Mouse (Mus musculus): ENCODE data around the gene Pmel. TPM values are rescaled to one million over a fixed set of nuclear protein-coding genes. Genes with fewer than 3 reads are reported as not detected.
"Not testable (repeated sequence)": the region's sequence is repeated elsewhere in the genome, so short reads cannot be mapped to it uniquely, and the experiment has no call there.

Gene Pmel
- polyA plus RNA-seq, 2 experiments from 2014 or later: 2.6 to 5.7 TPM

GRCm38 (mm10) chr10:128702328-128703007, 1.5 kb upstream of the Pmel start:
- ATAC-seq: no peak

GRCm38 (mm10) chr10:128704491-128705316, 709 bp downstream of the Pmel start, which contains the start of gene Cdk2:
Gene Cdk2 (minus strand): TSS chr10:128705031.
- peak; percentile 76 for ATAC-seq

GRCm38 (mm10) chr10:128705317-128705693, 1.3 kb downstream of the Pmel start:
- ATAC-seq: peak; percentile 26

GRCm38 (mm10) chr10:128711318-128711717, 7.3 kb downstream of the Pmel start:
- not testable (repeated sequence) for ATAC-seq

GRCm38 (mm10) chr10:128715559-128716537, 11.9 kb downstream of the Pmel start:
- ATAC-seq: peak; percentile 76

GRCm38 (mm10) chr10:128725466-128725865, 21.5 kb downstream of the Pmel start:
- not testable (repeated sequence) for ATAC-seq

GRCm38 (mm10) chr10:128728059-128728458, 24.1 kb downstream of the Pmel start:
- ATAC-seq: no peak

GRCm38 (mm10) chr10:128731002-128731433, 27.0 kb downstream of the Pmel start:
- ATAC-seq: no peak

GRCm38 (mm10) chr10:128731992-128732391, 28.0 kb downstream of the Pmel start:
- ATAC-seq: no peak

- no peak for ATAC-seq
These were observed 33.4 kb downstream of the Pmel start for GRCm38 (mm10) chr10:128737435-128737834.

GRCm38 (mm10) chr10:128740296-128740695, 36.3 kb downstream of the Pmel start:
- no peak for ATAC-seq

GRCm38 (mm10) chr10:128742616-128743015, 38.6 kb downstream of the Pmel start:
- ATAC-seq: no peak

GRCm38 (mm10) chr10:128743235-128743634, 39.2 kb downstream of the Pmel start:
- no peak for ATAC-seq

GRCm38 (mm10) chr10:128743791-128744191, 39.8 kb downstream of the Pmel start:
- no peak for ATAC-seq

GRCm38 (mm10) chr10:128744211-128744610, 40.2 kb downstream of the Pmel start:
- ATAC-seq: no peak

GRCm38 (mm10) chr10:128744680-128745601, 40.9 kb downstream of the Pmel start, which contains the start of gene Dgka:
Gene Dgka (minus strand): TSS chr10:128744855.
- ATAC-seq: peak; percentile 25

- ATAC-seq: peak; percentile 60
These were observed 42.1 kb downstream of the Pmel start for GRCm38 (mm10) chr10:128745946-128746613.

GRCm38 (mm10) chr10:128746972-128747645, 43.1 kb downstream of the Pmel start:
- ATAC-seq: no peak

- peak; percentile 21 for ATAC-seq
These were observed 43.8 kb downstream of the Pmel start, which contains the start of gene Pym1 for GRCm38 (mm10) chr10:128747646-128748251. Gene Pym1 (plus strand): TSS chr10:128747889.
